Mouse (Mus musculus): ENCODE results near the gene Gm5294. TPM values are rescaled to one million over a fixed set of nuclear protein-coding genes. Genes with fewer than 3 reads are reported as not detected.

The Gm5294 gene
- total RNA-seq (2017): not detected in 2 replicates

GRCm38 (mm10) chr5:138819780-138820179 is at the start of gene Gm5294:
Gene Gm5294 (plus strand): TSS chr5:138820080.
- no peak for ATAC-seq (ENCODE audit: extremely low read depth, insufficient number of reproducible peaks, low FRiP score, poor library complexity, severe bottlenecking)

GRCm38 (mm10) chr5:138775096-138775495 is 44.8 kb upstream of the Gm5294 start:
- no peak for ATAC-seq (ENCODE audit: extremely low read depth, insufficient number of reproducible peaks, low FRiP score, poor library complexity, severe bottlenecking)

- no peak for ATAC-seq (ENCODE audit: extremely low read depth, insufficient number of reproducible peaks, low FRiP score, poor library complexity, severe bottlenecking)
These were observed 43.5 kb upstream of the Gm5294 start for GRCm38 (mm10) chr5:138776346-138776745.

- ATAC-seq (ENCODE audit: extremely low read depth, insufficient number of reproducible peaks, low FRiP score, poor library complexity, severe bottlenecking): no peak
These were observed 41.0 kb upstream of the Gm5294 start for GRCm38 (mm10) chr5:138778731-138779463.

DNA sequence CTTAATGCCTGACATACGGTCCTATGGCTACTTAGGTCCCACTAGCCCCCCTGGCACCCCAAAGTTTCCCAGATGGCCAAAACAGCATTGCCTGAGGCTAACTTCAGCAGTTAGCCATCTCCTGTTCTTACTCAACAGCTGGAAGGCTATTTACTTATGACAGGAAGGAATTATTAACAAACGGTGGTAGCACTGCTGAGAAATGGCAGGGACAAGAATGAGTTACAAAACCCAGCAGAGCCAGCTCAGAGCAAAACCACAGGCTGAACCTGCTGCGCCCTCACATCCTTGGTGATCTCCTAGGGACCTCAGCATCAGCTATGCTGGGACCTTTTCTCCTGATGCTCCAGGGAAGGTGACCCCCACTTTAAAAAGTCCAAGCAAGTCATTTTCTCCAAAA is 40.2 kb upstream of the Gm5294 start:
- ATAC-seq (ENCODE audit: extremely low read depth, insufficient number of reproducible peaks, low FRiP score, poor library complexity, severe bottlenecking): no peak

GRCm38 (mm10) chr5:138782697-138783096 is 37.2 kb upstream of the Gm5294 start:
- ATAC-seq (ENCODE audit: extremely low read depth, insufficient number of reproducible peaks, low FRiP score, poor library complexity, severe bottlenecking): no peak

- no peak for ATAC-seq (ENCODE audit: extremely low read depth, insufficient number of reproducible peaks, low FRiP score, poor library complexity, severe bottlenecking)
These were observed 36.7 kb upstream of the Gm5294 start for GRCm38 (mm10) chr5:138783181-138783580.

DNA sequence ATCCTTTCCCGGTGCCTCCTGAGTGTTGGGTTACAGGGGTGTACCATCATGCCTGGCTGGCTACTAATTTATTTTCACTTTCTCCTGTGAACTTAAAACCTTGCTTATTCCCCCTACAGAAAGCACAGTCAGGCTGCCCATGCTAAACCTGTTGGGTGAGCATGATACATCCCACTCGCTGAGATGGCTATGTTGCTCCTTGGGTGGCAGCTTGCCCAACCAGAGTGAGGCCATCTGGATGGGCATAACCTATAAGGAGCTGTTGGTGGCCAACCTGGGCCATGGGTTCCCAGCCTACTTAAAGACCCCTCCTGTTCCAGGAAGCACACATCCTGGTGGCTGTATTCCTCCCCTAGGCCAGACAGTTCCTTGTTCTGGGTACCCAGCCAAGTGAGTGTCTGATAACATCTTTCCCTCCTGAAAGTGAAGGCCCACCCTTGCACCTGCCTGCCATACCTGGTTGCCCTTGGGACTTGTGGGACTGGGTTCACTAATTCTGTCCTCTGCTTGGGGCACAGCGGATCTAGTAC is 33.8 kb upstream of the Gm5294 start:
- no peak for ATAC-seq (ENCODE audit: extremely low read depth, insufficient number of reproducible peaks, low FRiP score, poor library complexity, severe bottlenecking)

DNA sequence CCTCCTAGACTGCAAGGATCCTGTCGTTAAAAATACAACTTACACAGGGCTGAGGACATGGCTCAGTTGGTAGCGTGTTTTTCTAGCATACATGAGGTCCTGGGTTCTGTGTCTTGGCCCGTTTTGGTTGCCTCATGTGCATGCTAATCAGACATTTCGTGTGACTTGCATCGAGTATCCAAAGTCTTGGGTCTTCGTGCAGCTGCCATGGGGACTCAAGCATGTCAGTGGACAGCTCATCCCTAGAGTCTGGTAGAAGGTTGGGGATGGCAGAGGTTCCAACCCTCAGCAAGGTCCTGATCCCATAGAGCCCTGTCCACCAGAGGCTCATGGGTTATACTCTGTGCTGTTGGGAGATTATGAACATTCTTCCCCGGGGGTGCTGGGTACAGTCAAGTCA is 32.2 kb upstream of the Gm5294 start:
- no peak for ATAC-seq (ENCODE audit: extremely low read depth, insufficient number of reproducible peaks, low FRiP score, poor library complexity, severe bottlenecking)

- no peak for ATAC-seq (ENCODE audit: extremely low read depth, insufficient number of reproducible peaks, low FRiP score, poor library complexity, severe bottlenecking)
These were observed 31.2 kb upstream of the Gm5294 start for GRCm38 (mm10) chr5:138788481-138789211.

GRCm38 (mm10) chr5:138790954-138791480 is 28.9 kb upstream of the Gm5294 start:
- ATAC-seq (ENCODE audit: extremely low read depth, insufficient number of reproducible peaks, low FRiP score, poor library complexity, severe bottlenecking): no peak

GRCm38 (mm10) chr5:138801588-138802116 is 18.2 kb upstream of the Gm5294 start:
- no peak for ATAC-seq (ENCODE audit: extremely low read depth, insufficient number of reproducible peaks, low FRiP score, poor library complexity, severe bottlenecking)

DNA sequence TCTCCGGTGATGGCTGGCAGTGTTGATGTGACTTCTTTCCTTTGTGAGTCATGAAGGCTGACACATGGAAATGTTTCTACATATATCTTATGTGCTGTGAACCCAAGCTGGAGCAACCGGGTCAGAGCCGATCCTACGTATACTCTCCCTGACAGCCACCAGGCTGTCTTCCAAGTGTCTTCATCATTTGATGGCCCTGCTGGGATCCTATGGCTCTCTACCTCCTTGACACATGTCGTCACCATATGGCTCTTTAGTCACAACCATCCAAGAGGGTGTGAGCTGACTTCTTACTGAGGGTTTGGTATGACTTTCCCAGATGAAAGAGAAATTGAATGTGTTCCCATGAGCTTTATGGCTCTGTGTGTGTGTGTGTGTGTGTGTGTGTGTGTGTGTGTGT is 15.6 kb upstream of the Gm5294 start:
- ATAC-seq (ENCODE audit: extremely low read depth, insufficient number of reproducible peaks, low FRiP score, poor library complexity, severe bottlenecking): no peak

GRCm38 (mm10) chr5:138809767-138810166 is 10.1 kb upstream of the Gm5294 start:
- ATAC-seq (ENCODE audit: extremely low read depth, insufficient number of reproducible peaks, low FRiP score, poor library complexity, severe bottlenecking): no peak

DNA sequence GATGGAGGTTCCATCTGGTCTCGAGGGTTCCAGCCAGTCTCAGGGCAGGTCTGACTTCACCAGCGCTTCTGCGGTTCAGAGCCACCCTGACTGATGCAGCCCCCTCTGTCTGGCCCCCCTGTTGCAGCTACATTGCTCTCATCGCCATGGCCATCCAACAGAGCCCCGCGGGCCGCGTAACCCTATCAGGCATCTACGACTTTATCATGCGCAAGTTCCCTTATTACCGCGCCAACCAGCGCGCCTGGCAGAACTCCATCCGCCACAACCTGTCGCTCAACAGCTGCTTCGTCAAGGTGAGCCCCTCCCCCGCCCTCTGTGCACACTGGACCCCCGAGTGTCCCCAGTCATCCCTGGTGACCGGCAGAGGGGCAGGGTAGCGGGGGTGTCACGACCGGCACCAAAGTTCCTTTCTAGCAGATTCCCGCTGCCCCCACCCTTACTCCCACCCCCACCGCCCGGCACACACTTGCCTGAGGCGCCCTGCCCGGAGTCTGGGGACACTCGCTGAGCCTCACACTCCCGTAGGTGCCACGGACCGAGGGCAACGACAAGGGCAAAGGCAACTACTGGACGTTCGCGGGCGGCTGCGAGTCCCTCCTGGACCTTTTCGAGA is 945 bp downstream of the Gm5294 start:
- ATAC-seq (ENCODE audit: extremely low read depth, insufficient number of reproducible peaks, low FRiP score, poor library complexity, severe bottlenecking): no peak

GRCm38 (mm10) chr5:138825090-138825489 is 5.2 kb downstream of the Gm5294 start:
- no peak for ATAC-seq (ENCODE audit: extremely low read depth, insufficient number of reproducible peaks, low FRiP score, poor library complexity, severe bottlenecking)

GRCm38 (mm10) chr5:138833406-138833805 is 13.5 kb downstream of the Gm5294 start:
- ATAC-seq (ENCODE audit: extremely low read depth, insufficient number of reproducible peaks, low FRiP score, poor library complexity, severe bottlenecking): no peak

DNA sequence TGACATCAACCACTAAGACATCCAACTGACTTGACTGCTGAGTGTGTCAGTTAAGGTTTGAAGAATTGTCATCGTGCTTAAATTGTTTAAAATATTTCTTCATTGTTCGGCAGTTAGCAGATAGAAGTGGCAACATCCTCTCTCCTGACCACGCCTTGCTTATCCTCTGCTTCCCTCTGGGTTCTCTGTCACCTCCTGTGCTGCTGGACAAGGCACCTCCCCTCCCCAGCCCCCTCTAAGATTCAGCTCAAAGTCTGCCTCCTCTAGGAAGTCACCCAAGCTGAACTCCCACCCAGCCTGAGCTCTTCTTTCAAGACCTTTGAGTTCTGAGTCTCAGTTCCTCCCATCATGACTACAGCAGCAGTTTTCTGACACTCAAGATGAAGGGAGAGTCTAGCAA is 15.0 kb downstream of the Gm5294 start:
- no peak for ATAC-seq (ENCODE audit: extremely low read depth, insufficient number of reproducible peaks, low FRiP score, poor library complexity, severe bottlenecking)

GRCm38 (mm10) chr5:138840981-138841380 is 21.1 kb downstream of the Gm5294 start:
- ATAC-seq (ENCODE audit: extremely low read depth, insufficient number of reproducible peaks, low FRiP score, poor library complexity, severe bottlenecking): no peak

Measured in neutrophil, adult 5-6 weeks (primary cell).